Mouse (Mus musculus) limb, embryonic 14.5 days (tissue): ENCODE measurements around the gene Nwd2. TPM values are rescaled to one million over a fixed set of nuclear protein-coding genes. Genes with fewer than 3 reads are reported as not detected.

Source experiments
- ATAC-seq: fragments of 200-750 bp; cut with Nextera tagmentation; 2 replicates; pipeline ENCODE4 v1.8.0; 2017; ENCODE audit warnings: low read depth, moderate number of reproducible peaks, moderate TSS enrichment; ENCODE audit not compliant: low FRiP score
- DNase-seq: peaks from one replicate; pipeline ENCODE4 v3.0.0-alpha.2; 2015; ENCODE audit warnings: low spot score
- H3K27ac ChIP-seq: fragments of 300-500 bp; sonication (generic); replicated peaks from 2 replicates; pipeline ENCODE4 v1.5.1; 2014; ENCODE audit warnings: low read depth, mild to moderate bottlenecking, low read length, moderate library complexity, mixed read lengths
- H3K27me3 ChIP-seq: fragments of 300-500 bp; sonication (generic); 2 replicates; pipeline ENCODE4 v1.6.1; 2014; ENCODE audit warnings: low read length, mixed read lengths; ENCODE audit not compliant: control insufficient read depth, insufficient read depth
- H3K36me3 ChIP-seq: fragments of 300-500 bp; sonication (generic); 2 replicates; pipeline ENCODE4 v1.6.1; 2014; ENCODE audit warnings: mild to moderate bottlenecking, low read length, moderate library complexity, mixed read lengths; ENCODE audit not compliant: control insufficient read depth, insufficient read depth
- H3K4me1 ChIP-seq: fragments of 300-500 bp; sonication (generic); 2 replicates; pipeline ENCODE4 v1.6.1; 2014; ENCODE audit warnings: antibody characterized with exemption, low read length, mixed read lengths; ENCODE audit not compliant: control insufficient read depth, insufficient read depth
- H3K4me2 ChIP-seq: fragments of 300-500 bp; sonication (generic); replicated peaks from 2 replicates; pipeline ENCODE4 v1.6.1; 2014; ENCODE audit warnings: low read depth, mild to moderate bottlenecking, low read length, moderate library complexity; ENCODE audit not compliant: severe bottlenecking
- H3K4me3 ChIP-seq: fragments of 300-500 bp; sonication (generic); replicated peaks from 2 replicates; pipeline ENCODE4 v1.5.1; 2014; ENCODE audit warnings: low read length
- H3K9ac ChIP-seq: fragments of 300-500 bp; sonication (generic); 2 replicates; pipeline ENCODE4 v1.6.1; 2014; ENCODE audit warnings: mild to moderate bottlenecking, low read depth, low read length, moderate library complexity; ENCODE audit not compliant: severe bottlenecking
- H3K9me3 ChIP-seq: fragments of 300-500 bp; sonication (generic); 2 replicates; pipeline ENCODE4 v1.6.1; 2016; ENCODE audit warnings: low read length; ENCODE audit not compliant: control insufficient read depth
- POLR2A ChIP-seq: fragments of 200-500 bp; IDR thresholded peaks from 2 replicates; pipeline ENCODE4 v1.8.0; 2012; ENCODE audit warnings: inconsistent platforms, mild to moderate bottlenecking, moderate library complexity, borderline replicate concordance; ENCODE audit not compliant: insufficient read depth, insufficient read length; ENCODE audit errors: extremely low read depth
- WGBS: fragments of 180-500 bp; shearing (Covaris S2); extraction: QIAGEN DNeasy Blood & Tissue Kit; methylation state at CpG from one replicate; pipeline ENCODE4 v1.1.7; 2014; 5-methylcytosine and 5-hydroxymethylcytosine counted together
- polyA plus RNA-seq, 2 experiments: library from polyadenylated mRNA; depleted of rRNA in 1 of 2; stranded (reverse) in 1 of 2; unstranded in 1 of 2; fragments of >200 nt; fragmentation: Nextera tagmentation in 1 of 2; extraction: Ambion mirVana in 1 of 2; gene quantifications; 2 replicates each; pipeline versions ENCODE4 v1.2.1 to v1.2.3; 2012 to 2014

The Nwd2 gene
- polyA plus RNA-seq, 2 experiments, result 0.34 to 0.35 TPM

GRCm38 (mm10) chr5:63788156-63788826, 139.4 kb downstream of the Nwd2 start:
- Histone ChIP-seq H3K4me3 (no peak overlapping the region), H3K4me1 (no peaks in the 10 kb centered on the region), H3K27ac (no peak overlapping the region), H3K9me3 (no peaks in the 10 kb centered on the region), H3K9ac (no peak overlapping the region), H3K4me2 (no peak overlapping the region), H3K36me3 (no peaks in the 10 kb centered on the region), H3K27me3 (no peaks in the 10 kb centered on the region)
- TF ChIP-seq POLR2A, result no peak
- ATAC-seq (no peak), DNase-seq (no peak)
- WGBS, result 86% methylated on average over 10 of the region's 10 CpGs

- no peaks in the 10 kb centered on the region for H3K36me3 ChIP-seq
- peak within 1 kb of the TSS; percentile 55 for H3K4me3 ChIP-seq
- peak; percentile 88 for ATAC-seq
- DNase-seq, result peak; percentile 91
- TF ChIP-seq POLR2A, result no peak
- no peaks in the 10 kb centered on the region for H3K4me1 ChIP-seq
- peak within 1 kb of the TSS; percentile 58 for H3K9ac ChIP-seq
- no peaks in the 10 kb centered on the region; the same call in 1 of the 2 replicates for H3K9me3 ChIP-seq
- peak within 1 kb of the TSS; percentile 95 for H3K4me2 ChIP-seq
- peaks cover 7% of the 10 kb centered on the region; the same call in 1 of the 2 replicates for H3K27me3 ChIP-seq
- no peak within 1 kb of the TSS for H3K27ac ChIP-seq
- WGBS, result 2% methylated on average over 42 of the region's 42 CpGs
These were observed 163.1 kb downstream of the Nwd2 start, which contains the start of gene 0610040J01Rik for GRCm38 (mm10) chr5:63811819-63812508. Gene 0610040J01Rik, plus strand, starts transcription at chr5:63812363.

GRCm38 (mm10) chr5:63812509-63812865, 163.6 kb downstream of the Nwd2 start:
- Histone ChIP-seq H3K4me3 (peak overlapping the region; percentile 55), H3K27me3 (peaks cover 7% of the 10 kb centered on the region; the same call in 1 of the 2 replicates), H3K27ac (no peak overlapping the region), H3K4me2 (peak overlapping the region; percentile 95), H3K4me1 (no peaks in the 10 kb centered on the region), H3K9me3 (no peaks in the 10 kb centered on the region), H3K36me3 (no peaks in the 10 kb centered on the region), H3K9ac (peak overlapping the region; percentile 58)
- DNase-seq (no peak), ATAC-seq (no peak)
- under 1% methylated on average over 24 of the region's 26 CpGs for WGBS
- no peak for TF ChIP-seq POLR2A

- Histone ChIP-seq H3K4me1 (0 out of 2 replicates have a peak, but pooled peaks cover 6% of the 10 kb centered on the region), H3K9me3 (no peaks in the 10 kb centered on the region), H3K4me3 (no peak overlapping the region), H3K9ac (no peak overlapping the region), H3K36me3 (no peaks in the 10 kb centered on the region), H3K27me3 (peaks cover 7% of the 10 kb centered on the region; the same call in 1 of the 2 replicates), H3K4me2 (no peak overlapping the region), H3K27ac (no peak overlapping the region)
- WGBS, result 86% methylated on average over 7 of the region's 7 CpGs
- no peak for ATAC-seq
- TF ChIP-seq POLR2A, result no peak
- DNase-seq, result no peak
These were observed 167.7 kb downstream of the Nwd2 start for GRCm38 (mm10) chr5:63816643-63817042.

- Histone ChIP-seq H3K4me2 (no peak overlapping the region), H3K36me3 (no peaks in the 10 kb centered on the region), H3K27me3 (peaks cover 3% of the 10 kb centered on the region; the same call in 1 of the 2 replicates), H3K9me3 (no peaks in the 10 kb centered on the region), H3K4me3 (no peak overlapping the region), H3K9ac (no peak overlapping the region), H3K27ac (no peak overlapping the region), H3K4me1 (0 out of 2 replicates have a peak, but pooled peaks cover 6% of the 10 kb centered on the region)
- ATAC-seq (no peak), DNase-seq (no peak)
- WGBS, result 78% methylated on average over 5 of the region's 5 CpGs
- TF ChIP-seq POLR2A, result no peak
These were observed 168.4 kb downstream of the Nwd2 start for GRCm38 (mm10) chr5:63817270-63817669.
